21 mouse cellular contexts compared by ENCODE assay signal in the genomic region with DNA sequence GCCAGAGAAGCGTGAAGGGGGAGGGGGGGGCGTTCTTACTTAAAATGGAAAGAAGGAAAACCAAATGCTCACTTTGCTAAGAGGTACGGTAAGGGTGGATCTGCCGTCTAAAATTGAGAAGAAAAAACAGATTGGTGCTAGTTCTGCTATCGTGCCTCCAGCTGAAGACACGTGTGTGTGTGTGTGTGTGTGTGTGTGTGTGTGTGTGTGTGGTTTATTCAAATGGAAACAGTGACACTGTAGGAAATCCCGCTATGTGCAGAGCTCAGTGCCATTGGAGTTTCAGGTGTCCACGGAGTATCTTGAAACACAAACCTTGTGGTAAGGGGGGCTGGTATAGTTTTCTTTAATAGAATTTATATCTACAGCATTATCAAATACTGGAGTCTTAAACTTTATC. TPM values are rescaled to one million over a fixed set of nuclear protein-coding genes. Genes with fewer than 3 reads are reported as not detected.
DNase-seq lines count a peak whose midpoint lies in the region; TF ChIP-seq lines count a peak whose summit lies in the region.
"Had no signal": no experiment of that assay in that cellular context is flagged by ENCODE, and none has a peak within 500 bp of the region (broad histone marks: within the 10 kb centered on the region; RNA-seq: fewer than 3 reads in every experiment).

No protein-coding gene starts in this region.

- dilution Hi-C loops in CH12.LX (cut with MboI; ENCODE audit: extremely low pct_ligation_motif_present, extremely low pct_unique_long_range_greater_than_20kb, low sequenced_read_pairs), result no loop called here

- in situ Hi-C loops in CH12.LX (cut with MboI; ENCODE audit: low pct_ligation_motif_present, low pct_unique_long_range_greater_than_20kb, low sequenced_read_pairs), result no loop called here

- no peak for TF ChIP-seq POLR2A in CH12.LX (IDR thresholded peaks at IDR 0.05; ENCODE audit: low read depth, low read length)

- peak; percentile 84 for TF ChIP-seq EP300 in CH12.LX (IDR thresholded peaks at IDR 0.05; ENCODE audit: low read length)

- H3K79me2 ChIP-seq in CH12.LX (replicated peaks; ENCODE audit: control insufficient read depth, extremely low read depth, insufficient read depth, poor library complexity, severe bottlenecking), result peaks cover 2% of the 10 kb centered on the region; the same call in 1 of the 2 replicates

- no peak for TF ChIP-seq CTCF in CH12.LX (conservative IDR thresholded peaks at IDR 0.05 in 1 of 2, IDR thresholded peaks at IDR 0.05 in 1 of 2; ENCODE audit: low read depth in 2 of 2, low read length in 2 of 2)

- TF ChIP-seq RAD21 in CH12.LX (IDR thresholded peaks at IDR 0.05; ENCODE audit: low read depth, low read length), result no peak

- peaks cover 24 to 47% of the 10 kb centered on the region in 2 experiments for H3K4me1 ChIP-seq in CH12.LX (ENCODE audit: control insufficient read depth in 1 of 2, insufficient read depth in 2 of 2)

- peaks cover 48 to 79% of the 10 kb centered on the region in 2 experiments for H3K36me3 ChIP-seq in CH12.LX (replicated peaks in 1 of 2; ENCODE audit: control insufficient read depth in 1 of 2, insufficient read depth in 1 of 2, low read length in 1 of 2)

- no peak overlapping the region for H3K9ac ChIP-seq in CH12.LX (ENCODE audit: insufficient read depth, low read depth)

- H3K27me3 ChIP-seq in CH12.LX (replicated peaks), result no peaks in the 10 kb centered on the region
- H3K27me3 ChIP-seq: Patski had no signal

- peak overlapping the region; percentile 37; the same call in 1 of the 2 replicates for H3K4me2 ChIP-seq in CH12.LX (ENCODE audit: insufficient read depth, low read depth, poor library complexity, severe bottlenecking)

- H3K4me3 ChIP-seq in CH12.LX (replicated peaks in 1 of 3; ENCODE audit: low read depth in 2 of 3, low read length in 2 of 3, poor library complexity in 1 of 3), result no peak overlapping the region

- no peaks in the 10 kb centered on the region for H3K9me3 ChIP-seq in CH12.LX (replicated peaks; ENCODE audit: low read length)
- H3K9me3 ChIP-seq: G1E had no signal

- DNase-seq in CH12.LX (ENCODE audit: extremely low read depth), result no peak
- no peak for DNase-seq in kidney, postnatal 25 days
- DNase-seq: adrenal gland, adult 2 months; adrenal gland, adult 8-10 months; adrenal gland, postnatal 10 days; adrenal gland, postnatal 14 days; adrenal gland, postnatal 25 days; adrenal gland, postnatal 36 days; B cell, adult 2 months; cerebellum, adult 11 months; cerebellum, adult 11-12 months; cerebellum, adult 18-20 months; cerebellum, adult 2 months; cerebellum, adult 8-10 months had no signal

- H3K27ac ChIP-seq in CH12.LX (ENCODE audit: insufficient read depth, low read depth), result no peak overlapping the region

TF ChIP-seq in CH12.LX, 34 proteins besides CTCF, POLR2A, EP300 and RAD21:
- TF ChIP-seq ETS1 (conservative IDR thresholded peaks at IDR 0.05; ENCODE audit: low read depth, low read length) (peak; percentile 89), TBP (conservative IDR thresholded peaks at IDR 0.05; ENCODE audit: low read depth, low read length) (no peak), ZKSCAN1 (IDR thresholded peaks at IDR 0.05; ENCODE audit: borderline replicate concordance, low read depth, low read length) (no peak), MEF2A (IDR thresholded peaks at IDR 0.05; ENCODE audit: borderline replicate concordance, low read depth, low read length) (peak; percentile 55; the same call in 1 of the 2 replicates), ELF1 (IDR thresholded peaks at IDR 0.05; ENCODE audit: low read depth, low read length) (no peak), MAX (IDR thresholded peaks at IDR 0.05; ENCODE audit: low read length) (peak; percentile 61; the same call in 1 of the 2 replicates), TCF12 (IDR thresholded peaks at IDR 0.05; ENCODE audit: low read depth, low read length) (peak; percentile 76), IRF4 (IDR thresholded peaks at IDR 0.05; ENCODE audit: low read depth, low read length) (peak; percentile 85), MXI1 (IDR thresholded peaks at IDR 0.05; ENCODE audit: low read depth, low read length) (no peak; the same call in 1 of the 2 replicates), CHD2 (IDR thresholded peaks at IDR 0.05; ENCODE audit: low read length) (no peak), E2F4 (IDR thresholded peaks at IDR 0.05; ENCODE audit: insufficient replicate concordance, low read depth, low read length) (no peak), SIN3A (IDR thresholded peaks at IDR 0.05; ENCODE audit: low read length) (no peak), RCOR1 (conservative IDR thresholded peaks at IDR 0.05; ENCODE audit: low read depth, low read length) (no peak), MAFK (IDR thresholded peaks at IDR 0.05; ENCODE audit: insufficient replicate concordance, low read length) (0 out of 2 replicates have a peak, but pooled peaks have one; percentile 21), BHLHE40 (IDR thresholded peaks at IDR 0.05; ENCODE audit: low read depth, low read length) (peak; percentile 96), KAT2A (IDR thresholded peaks at IDR 0.05; ENCODE audit: insufficient replicate concordance, low read length) (no peak), NELFE (IDR thresholded peaks at IDR 0.05; ENCODE audit: low read depth, low read length) (no peak), USF1 (IDR thresholded peaks at IDR 0.05; ENCODE audit: low read depth, low read length) (no peak), GABPA (IDR thresholded peaks at IDR 0.05; ENCODE audit: insufficient replicate concordance, low read depth, low read length) (no peak), CHD1 (IDR thresholded peaks at IDR 0.05; ENCODE audit: low read depth, low read length) (no peak), SMC3 (IDR thresholded peaks at IDR 0.05; ENCODE audit: low read depth, low read length) (no peak), MAZ (IDR thresholded peaks at IDR 0.05; ENCODE audit: low read depth, low read length) (no peak), PAX5 (IDR thresholded peaks at IDR 0.05; ENCODE audit: low read length) (no peak), MYC (IDR thresholded peaks at IDR 0.05; ENCODE audit: low read depth, low read length) (peak; percentile 71; the same call in 1 of the 2 replicates), JUND (conservative IDR thresholded peaks at IDR 0.05; ENCODE audit: low read depth, low read length) (0 out of 2 replicates have a peak, but pooled peaks have one; percentile 49), ZC3H11A (IDR thresholded peaks at IDR 0.05; ENCODE audit: low read depth, low read length) (no peak), USF2 (conservative IDR thresholded peaks at IDR 0.05; ENCODE audit: low read depth, low read length) (no peak), ZMIZ1 (IDR thresholded peaks at IDR 0.05; ENCODE audit: low read depth, low read length) (no peak), HCFC1 (IDR thresholded peaks at IDR 0.05; ENCODE audit: low read depth, low read length) (no peak), POLR2AphosphoS2 (IDR thresholded peaks at IDR 0.05; ENCODE audit: low read depth, low read length) (no peak), ZNF384 (IDR thresholded peaks at IDR 0.05; ENCODE audit: low read depth, low read length) (no peak), UBTF (IDR thresholded peaks at IDR 0.05; ENCODE audit: low read depth, low read length) (no peak), JUN (IDR thresholded peaks at IDR 0.05; ENCODE audit: insufficient read depth, low read depth, low read length) (peak; percentile 76), NRF1 (IDR thresholded peaks at IDR 0.05; ENCODE audit: low read depth, low read length) (no peak)

RNA-seq across cellular contexts. Expression of gene Gfpt1, which starts 11.5 kb away (rescaled TPM):
- 32.1 and 32.6 TPM in 2 replicates for total RNA-seq in CH12.LX (2012; rRNA removed)
- total RNA-seq in CH12.LX (2014; rRNA removed), result 22.8 and 24.9 TPM in 2 replicates
- polyA plus RNA-seq in CH12.LX (2012; ENCODE audit: insufficient read length, low read depth), result 34.8 and 35.3 TPM in 2 replicates

RNA-seq across cellular contexts. Expression of gene Nfu1, which starts 45.2 kb away (rescaled TPM):
- total RNA-seq in CH12.LX (2012; rRNA removed), result 93.8 and 109 TPM in 2 replicates
- 148 and 195 TPM in 2 replicates for total RNA-seq in CH12.LX (2014; rRNA removed)
- 133 and 146 TPM in 2 replicates for polyA plus RNA-seq in CH12.LX (2012; ENCODE audit: insufficient read length, low read depth)

RNA-seq across cellular contexts. Expression of gene D6Ertd527e, which starts 50.4 kb away (rescaled TPM):
- total RNA-seq in CH12.LX (2012; rRNA removed) (0.08 and 0.34 TPM in 2 replicates), CH12.LX (2014; rRNA removed) (not detected in 2 replicates)
- polyA plus RNA-seq in CH12.LX (2012; ENCODE audit: insufficient read length, low read depth), result 0.10 TPM in 1 of 2 replicates, not detected in the other
- total RNA-seq: adrenal gland, adult 18-20 months; adrenal gland, adult 2 months; adrenal gland, postnatal 14 days; adrenal gland, postnatal 36 days; ES-E14; MEL had no signal
- polyA plus RNA-seq: C2C12; CD4-positive, CD25-positive, alpha-beta regulatory T cell, adult 4 months; Patski had no signal
